Mouse (Mus musculus) liver, embryonic 14.5 days (tissue): ENCODE data around the gene Ano10.

Experiments used
- CTCF ChIP-seq: IDR thresholded peaks from 2 replicates; pipeline ENCODE4 v1.5.1; 2016; ENCODE audit warnings: antibody characterized with exemption, low read depth, control low read depth
- EP300 ChIP-seq: IDR thresholded peaks from 2 replicates; pipeline ENCODE4 v1.6.1; 2016; ENCODE audit warnings: antibody characterized with exemption, low read depth

DNA sequence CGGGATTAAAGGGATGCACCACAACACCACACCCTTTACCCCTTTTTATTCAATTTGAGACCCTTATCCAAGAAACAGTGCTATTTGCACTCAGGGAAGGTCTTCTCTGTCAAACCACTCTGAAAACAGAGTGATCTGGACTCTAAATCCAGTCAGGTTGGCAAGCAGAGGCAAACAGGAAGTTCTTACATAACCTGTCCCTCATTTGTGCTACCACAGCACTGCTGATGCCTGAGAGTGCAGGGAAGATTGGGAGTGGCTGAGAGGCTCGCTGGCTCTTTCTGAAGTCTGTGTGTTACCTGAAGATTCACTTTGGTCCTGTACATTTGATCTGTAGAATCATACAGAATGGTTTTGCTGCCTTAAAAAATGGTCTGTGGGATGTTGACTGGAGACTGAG, 42.5 kb upstream of the Ano10 start:
- TF ChIP-seq EP300 (no peak), CTCF (no peak)
